Mouse (Mus musculus) small intestine, adult 2 months (tissue): ENCODE measurements around the gene Gm49333. TPM values are rescaled to one million over a fixed set of nuclear protein-coding genes. Genes with fewer than 3 reads are reported as not detected.

Experiments
- H3K27ac ChIP-seq: fragments of 200-500 bp; 2 replicates; pipeline ENCODE4 v1.5.1; 2012; ENCODE audit warnings: low read depth, low read length, control low read depth, inconsistent platforms; ENCODE audit not compliant: insufficient read depth
- H3K27me3 ChIP-seq: fragments of 200-500 bp; 2 replicates; pipeline ENCODE4 v1.6.1; 2012; ENCODE audit warnings: mild to moderate bottlenecking, moderate library complexity, low read length, inconsistent platforms; ENCODE audit not compliant: control insufficient read depth, insufficient read depth
- H3K36me3 ChIP-seq: fragments of 200-500 bp; 2 replicates; pipeline ENCODE4 v1.6.1; 2012; ENCODE audit warnings: mild to moderate bottlenecking, low read length, control low read depth, inconsistent platforms; ENCODE audit not compliant: control insufficient read depth, insufficient read depth
- H3K4me1 ChIP-seq: fragments of 200-500 bp; 2 replicates; pipeline ENCODE4 v1.6.1; 2012; ENCODE audit warnings: low read length, inconsistent platforms, mixed read lengths; ENCODE audit not compliant: control insufficient read depth, insufficient read depth, insufficient read length
- H3K4me3 ChIP-seq: fragments of 200-500 bp; 2 replicates; pipeline ENCODE4 v1.5.1; 2012; ENCODE audit warnings: low read depth, mild to moderate bottlenecking, control low read depth, inconsistent platforms, low read length, moderate library complexity
- CTCF ChIP-seq: fragments of 200-500 bp; IDR thresholded peaks from 2 replicates; pipeline ENCODE4 v1.5.1; 2012; ENCODE audit warnings: low read depth, mild to moderate bottlenecking, control low read depth, inconsistent platforms, low read length, moderate library complexity, mixed read lengths; ENCODE audit not compliant: insufficient replicate concordance, insufficient read length; ENCODE audit errors: extremely low read depth
- POLR2A ChIP-seq: fragments of 200-500 bp; IDR thresholded peaks from 2 replicates; pipeline ENCODE4 v1.6.1; 2012; ENCODE audit warnings: low read depth, mild to moderate bottlenecking, control low read depth, inconsistent platforms, low read length, moderate library complexity
- WGBS: fragments of 180-500 bp; shearing (Covaris S2); methylation state at CpG from one replicate; pipeline ENCODE4 v1.1.7; 2018; 5-methylcytosine and 5-hydroxymethylcytosine counted together
- polyA plus RNA-seq: library from polyadenylated mRNA; depleted of rRNA; stranded (reverse); fragments of >200 nt; gene quantifications from 2 replicates; pipeline ENCODE4 v1.2.3, GENCODE M21; 2012

Gm49333 gene
- polyA plus RNA-seq, 1 experiment = 0.08 TPM

DNA sequence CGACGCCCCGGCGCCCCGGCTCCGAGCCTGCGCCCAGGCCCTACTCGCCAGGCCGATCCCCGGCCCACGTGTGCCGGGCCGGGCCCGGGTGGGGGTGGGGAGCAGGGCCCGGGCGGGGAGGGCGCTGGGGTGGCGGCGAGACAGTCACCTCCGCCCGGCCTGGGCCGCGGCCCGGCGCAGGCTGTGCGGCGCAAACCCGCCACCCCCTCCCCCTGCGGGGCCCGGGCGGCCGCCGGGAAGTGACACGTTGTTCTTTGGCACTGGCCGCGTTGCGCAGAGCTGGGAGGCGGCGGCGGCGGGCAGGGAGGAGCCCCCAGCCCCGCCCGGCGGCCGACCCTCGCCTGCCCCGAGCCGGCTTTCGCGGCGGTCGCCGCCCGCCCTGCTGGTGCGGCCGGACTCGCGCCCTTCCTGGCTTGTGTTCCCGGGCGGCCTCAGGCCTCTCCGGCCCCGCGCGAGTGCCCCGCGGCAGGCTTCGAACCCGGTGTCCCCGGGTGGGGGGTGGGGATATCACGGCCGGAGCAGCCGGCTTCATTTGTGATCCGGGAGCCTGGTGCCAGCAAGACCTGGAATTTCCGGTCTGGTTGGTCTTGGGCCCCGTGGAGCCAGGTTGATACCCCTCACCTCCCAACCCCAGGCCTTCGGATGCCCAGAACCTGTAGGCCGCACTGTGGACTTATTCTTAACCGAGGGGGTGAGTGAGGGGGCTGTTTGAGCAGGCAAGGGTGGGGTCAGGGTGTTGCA is 61.7 kb downstream of the Gm49333 start:
- Histone ChIP-seq H3K4me1 (peaks cover 13% of the 10 kb centered on the region), H3K36me3 (peaks cover 20% of the 10 kb centered on the region), H3K27me3 (no peaks in the 10 kb centered on the region), H3K27ac (peak overlapping the region; percentile 82), H3K4me3 (peak overlapping the region; percentile 98)
- under 1% methylated on average over 77 of the region's 78 CpGs for WGBS
- TF ChIP-seq POLR2A = no peak
- no peak for TF ChIP-seq CTCF

DNA sequence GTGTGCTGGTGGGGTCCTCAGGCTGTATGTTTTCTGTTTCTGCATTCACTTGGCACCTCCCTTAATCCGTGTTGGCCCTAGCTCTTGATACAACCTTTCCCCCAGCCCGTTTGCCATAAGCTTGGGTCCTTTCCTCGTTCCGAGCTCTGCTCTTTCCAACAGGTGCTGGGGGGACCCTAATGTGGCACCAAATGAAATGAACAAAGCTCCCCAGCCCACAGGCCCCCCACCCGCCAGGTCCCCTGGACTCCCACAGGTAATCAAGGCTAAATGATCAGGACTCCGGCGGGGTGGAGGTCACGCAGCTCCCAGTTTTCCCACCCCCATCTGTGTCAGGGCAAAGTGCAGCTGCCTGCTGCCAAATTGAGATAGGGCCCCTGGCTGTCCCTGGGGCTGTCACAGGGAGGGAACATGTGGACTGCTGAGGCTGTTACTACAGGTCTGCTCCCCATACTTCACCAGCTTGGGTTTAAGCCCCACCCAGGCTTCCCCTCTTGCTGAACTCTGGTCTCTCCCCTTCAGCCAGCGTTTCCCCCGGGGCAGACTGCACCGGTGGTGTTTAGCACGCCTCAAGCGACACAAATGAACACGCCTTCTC is 62.4 kb downstream of the Gm49333 start:
- Histone ChIP-seq H3K4me1 (peaks cover 13% of the 10 kb centered on the region), H3K36me3 (peaks cover 27% of the 10 kb centered on the region), H3K27ac (peak overlapping the region; percentile 82), H3K4me3 (peak overlapping the region; percentile 98), H3K27me3 (no peaks in the 10 kb centered on the region)
- TF ChIP-seq POLR2A (no peak), CTCF (no peak)
- 3% methylated on average over 14 of the region's 14 CpGs for WGBS

DNA sequence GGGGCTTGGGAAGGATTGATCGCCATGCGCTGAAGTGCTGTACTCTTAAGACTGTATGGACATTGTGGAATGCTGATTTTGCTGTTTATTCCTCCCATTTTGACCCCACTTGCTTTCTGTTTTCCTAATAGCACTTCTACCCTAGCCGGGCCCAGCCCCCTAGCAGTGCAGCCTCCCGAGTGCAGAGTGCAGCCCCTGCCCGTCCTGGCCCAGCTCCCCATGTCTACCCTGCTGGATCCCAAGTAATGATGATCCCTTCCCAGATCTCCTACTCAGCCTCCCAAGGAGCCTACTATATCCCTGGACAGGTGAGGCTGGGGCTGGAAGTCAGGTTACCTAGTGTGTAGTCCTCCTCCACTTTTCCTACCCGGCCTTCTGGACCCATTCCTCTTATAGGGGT is 63.8 kb downstream of the Gm49333 start:
- peaks cover 39% of the 10 kb centered on the region for H3K36me3 ChIP-seq
- TF ChIP-seq POLR2A (no peak), CTCF (no peak)
- 80% methylated on average over 6 of the region's 6 CpGs for WGBS
- H3K4me1 ChIP-seq = peaks cover 13% of the 10 kb centered on the region
- H3K27ac ChIP-seq = no peak overlapping the region
- no peaks in the 10 kb centered on the region for H3K27me3 ChIP-seq
- no peak overlapping the region for H3K4me3 ChIP-seq

DNA sequence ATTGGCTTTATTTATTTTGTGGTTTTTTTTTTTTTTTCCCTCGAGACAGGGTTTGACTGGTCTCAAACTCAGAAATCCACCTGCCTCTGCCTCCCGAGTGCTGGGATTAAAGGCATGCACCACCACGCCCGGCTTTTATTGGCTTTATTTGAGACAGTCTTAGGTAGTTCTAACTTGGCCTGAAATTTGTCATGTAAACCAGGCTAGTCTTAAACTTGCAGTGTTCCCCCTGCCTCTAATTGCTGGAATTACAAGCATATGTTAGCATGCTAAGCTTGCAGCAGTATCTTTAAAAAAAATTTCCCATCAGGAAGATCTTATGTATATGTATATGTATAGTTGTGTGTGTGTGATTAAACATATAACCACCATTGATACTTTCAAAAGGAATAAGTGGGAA is 65.3 kb downstream of the Gm49333 start:
- no peak for TF ChIP-seq POLR2A
- no peak for TF ChIP-seq CTCF
- H3K36me3 ChIP-seq = peaks cover 53% of the 10 kb centered on the region
- no peak overlapping the region for H3K4me3 ChIP-seq
- no peak overlapping the region for H3K27ac ChIP-seq
- WGBS = 46% methylated on average over 4 of the region's 4 CpGs
- no peaks in the 10 kb centered on the region for H3K27me3 ChIP-seq
- peaks cover 13% of the 10 kb centered on the region for H3K4me1 ChIP-seq

DNA sequence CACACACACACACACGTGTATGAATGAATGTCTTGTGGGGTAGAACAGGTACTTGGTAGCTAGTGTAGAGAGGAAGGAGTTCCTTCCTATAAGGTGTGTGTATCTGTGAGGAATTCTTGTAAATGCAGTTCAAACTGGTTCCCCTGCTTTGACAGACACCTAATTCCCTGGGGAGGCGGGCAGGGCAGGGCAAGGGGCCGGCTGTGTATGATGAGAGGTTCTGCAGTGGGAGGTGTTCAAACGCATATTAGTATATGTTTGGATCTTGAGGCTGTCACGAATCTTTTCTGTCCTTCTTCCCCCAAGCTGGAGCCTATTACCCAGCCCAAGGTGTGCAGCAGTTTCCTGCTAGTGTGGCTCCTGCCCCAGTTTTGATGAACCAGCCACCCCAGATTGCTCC is 66.0 kb downstream of the Gm49333 start:
- TF ChIP-seq CTCF = no peak
- no peak for TF ChIP-seq POLR2A
- peaks cover 59% of the 10 kb centered on the region for H3K36me3 ChIP-seq
- no peak overlapping the region for H3K4me3 ChIP-seq
- 62% methylated on average over 5 of the region's 5 CpGs for WGBS
- H3K27me3 ChIP-seq = no peaks in the 10 kb centered on the region
- H3K27ac ChIP-seq = no peak overlapping the region
- H3K4me1 ChIP-seq = peaks cover 13% of the 10 kb centered on the region

DNA sequence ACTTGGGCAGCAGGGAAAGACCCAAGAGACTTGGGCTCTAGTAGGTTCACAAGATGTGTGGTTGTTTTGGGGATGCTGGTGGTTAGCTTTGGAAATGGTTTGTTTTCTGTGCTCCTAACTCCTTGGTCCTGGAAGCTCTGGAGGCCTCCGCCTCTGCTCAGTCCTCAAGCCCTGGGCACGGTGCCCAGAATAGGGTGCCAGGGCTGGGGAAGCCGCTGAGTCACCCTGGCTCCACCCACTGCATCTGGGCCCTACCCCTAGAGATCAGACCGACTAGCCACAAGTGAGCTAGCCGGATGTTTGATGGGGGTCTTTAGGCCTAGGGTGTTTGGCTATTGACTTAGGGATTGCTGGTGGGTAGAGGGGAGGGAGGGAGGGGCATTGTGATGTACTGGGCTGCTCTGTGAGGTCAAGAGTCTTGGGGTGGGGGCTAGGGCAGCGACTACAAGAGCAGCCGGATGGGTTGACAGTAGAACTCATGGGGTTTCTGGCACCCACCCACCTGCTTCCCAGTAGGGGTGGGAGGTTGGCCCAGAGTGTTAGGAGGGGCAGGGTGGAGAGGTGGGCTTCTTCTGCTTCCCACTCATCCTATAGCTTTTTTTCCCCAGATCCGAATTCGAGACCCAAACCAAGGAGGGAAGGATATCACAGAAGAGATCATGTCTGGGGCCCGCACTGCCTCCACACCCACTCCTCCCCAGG is 66.7 kb downstream of the Gm49333 start:
- Histone ChIP-seq H3K36me3 (peaks cover 66% of the 10 kb centered on the region), H3K27ac (no peak overlapping the region), H3K4me1 (peaks cover 13% of the 10 kb centered on the region), H3K27me3 (no peaks in the 10 kb centered on the region), H3K4me3 (no peak overlapping the region)
- TF ChIP-seq POLR2A (no peak), CTCF (no peak)
- 47% methylated on average over 10 of the region's 10 CpGs for WGBS

DNA sequence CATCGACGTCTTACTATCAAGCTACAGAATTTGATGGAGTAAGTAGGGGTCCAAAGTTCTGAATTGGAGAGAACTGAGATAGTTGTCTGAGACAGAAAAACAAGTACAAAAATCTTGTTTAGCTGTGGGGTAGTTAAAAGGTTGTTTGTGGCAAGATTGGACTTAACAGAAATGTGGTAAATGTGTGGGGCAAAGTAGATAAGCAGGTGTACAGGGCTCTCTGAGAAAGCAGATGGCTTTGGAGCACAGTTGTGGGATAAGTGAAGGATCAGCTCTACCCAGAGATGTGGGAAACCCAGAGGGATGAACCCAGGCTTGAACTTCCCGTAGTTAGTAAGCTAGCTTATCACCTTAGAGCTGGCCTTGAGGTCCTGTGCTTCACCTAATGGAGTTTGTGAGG is 79.4 kb downstream of the Gm49333 start:
- Histone ChIP-seq H3K4me3 (no peak overlapping the region), H3K36me3 (peaks cover 59% of the 10 kb centered on the region), H3K27me3 (peaks cover 9% of the 10 kb centered on the region), H3K27ac (no peak overlapping the region), H3K4me1 (peaks cover 3% of the 10 kb centered on the region)
- WGBS = 71% methylated on average over 3 of the region's 3 CpGs
- TF ChIP-seq POLR2A (no peak), CTCF (no peak)
